Mouse (Mus musculus) small intestine, adult 2 months (tissue): Measurements from ENCODE around the gene Nlgn2. TPM values are rescaled to one million over a fixed set of nuclear protein-coding genes. Genes with fewer than 3 reads are reported as not detected.

Experiments used
- H3K27ac ChIP-seq: fragments of 200-500 bp; 2 replicates; pipeline ENCODE4 v1.5.1; 2012; ENCODE audit warnings: low read depth, low read length, control low read depth, inconsistent platforms; ENCODE audit not compliant: insufficient read depth
- H3K27me3 ChIP-seq: fragments of 200-500 bp; 2 replicates; pipeline ENCODE4 v1.6.1; 2012; ENCODE audit warnings: mild to moderate bottlenecking, moderate library complexity, low read length, inconsistent platforms; ENCODE audit not compliant: control insufficient read depth, insufficient read depth
- H3K36me3 ChIP-seq: fragments of 200-500 bp; 2 replicates; pipeline ENCODE4 v1.6.1; 2012; ENCODE audit warnings: mild to moderate bottlenecking, low read length, control low read depth, inconsistent platforms; ENCODE audit not compliant: control insufficient read depth, insufficient read depth
- H3K4me1 ChIP-seq: fragments of 200-500 bp; 2 replicates; pipeline ENCODE4 v1.6.1; 2012; ENCODE audit warnings: low read length, inconsistent platforms, mixed read lengths; ENCODE audit not compliant: control insufficient read depth, insufficient read depth, insufficient read length
- H3K4me3 ChIP-seq: fragments of 200-500 bp; 2 replicates; pipeline ENCODE4 v1.5.1; 2012; ENCODE audit warnings: low read depth, mild to moderate bottlenecking, control low read depth, inconsistent platforms, low read length, moderate library complexity
- CTCF ChIP-seq: fragments of 200-500 bp; IDR thresholded peaks from 2 replicates; pipeline ENCODE4 v1.5.1; 2012; ENCODE audit warnings: low read depth, mild to moderate bottlenecking, control low read depth, inconsistent platforms, low read length, moderate library complexity, mixed read lengths; ENCODE audit not compliant: insufficient replicate concordance, insufficient read length; ENCODE audit errors: extremely low read depth
- POLR2A ChIP-seq: fragments of 200-500 bp; IDR thresholded peaks from 2 replicates; pipeline ENCODE4 v1.6.1; 2012; ENCODE audit warnings: low read depth, mild to moderate bottlenecking, control low read depth, inconsistent platforms, low read length, moderate library complexity
- WGBS: fragments of 180-500 bp; shearing (Covaris S2); methylation state at CpG from one replicate; pipeline ENCODE4 v1.1.7; 2018; 5-methylcytosine and 5-hydroxymethylcytosine counted together
- polyA plus RNA-seq: library from polyadenylated mRNA; depleted of rRNA; stranded (reverse); fragments of >200 nt; gene quantifications from 2 replicates; pipeline ENCODE4 v1.2.3, GENCODE M21; 2012

The Nlgn2 gene
- polyA plus RNA-seq, 1 experiment = 11.1 TPM

DNA sequence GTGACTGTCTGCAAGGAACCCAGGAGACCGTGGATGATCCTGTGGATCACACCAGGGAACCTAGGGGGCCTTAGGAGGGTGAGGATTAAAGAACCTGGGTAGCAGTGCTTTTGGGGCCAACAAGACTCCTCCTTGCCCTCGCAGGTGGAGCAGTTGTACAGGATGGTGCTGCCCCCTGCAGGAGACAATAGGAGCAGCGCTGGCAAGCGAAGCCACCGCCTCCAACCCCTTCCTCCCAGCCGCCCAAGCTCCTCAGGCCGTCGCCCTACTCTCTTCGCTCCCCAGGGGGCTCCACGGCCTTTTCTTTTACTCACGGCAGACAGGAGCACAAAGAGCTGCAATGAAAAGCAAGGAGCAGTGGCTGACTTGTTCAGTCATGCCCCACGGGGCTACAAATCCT, 39.3 kb upstream of the Nlgn2 start:
- WGBS = 1% methylated on average over 12 of the region's 12 CpGs

DNA sequence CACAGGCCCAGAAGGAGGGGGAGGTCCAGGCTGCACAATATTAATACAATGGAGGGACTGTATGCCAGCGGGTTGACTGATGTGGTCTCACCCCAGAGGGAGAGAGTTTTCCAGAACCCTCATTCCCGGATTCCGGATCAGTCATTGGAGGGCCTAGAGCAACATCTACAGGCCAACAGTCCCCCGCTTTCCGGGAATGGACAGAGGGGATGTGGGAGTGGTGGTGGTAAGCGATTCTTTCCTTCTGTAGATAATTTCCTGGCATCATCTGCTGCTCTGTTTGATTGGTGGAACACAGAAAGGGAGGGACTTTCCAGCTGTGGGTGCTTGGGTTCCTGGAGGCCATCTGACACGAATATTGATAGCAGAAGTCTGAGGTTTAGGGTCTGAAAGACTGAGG, 38.6 kb upstream of the Nlgn2 start:
- Histone ChIP-seq H3K4me3 (no peak overlapping the region), H3K36me3 (no peaks in the 10 kb centered on the region), H3K27me3 (no peaks in the 10 kb centered on the region), H3K4me1 (peaks cover 5% of the 10 kb centered on the region), H3K27ac (peak overlapping the region; percentile 17; the same call in 1 of the 2 replicates)
- TF ChIP-seq POLR2A = no peak
- no peak for TF ChIP-seq CTCF
- 41% methylated on average over 7 of the region's 7 CpGs for WGBS

More for the DNA sequence above, 39.3 kb upstream of the Nlgn2 start:
- Histone ChIP-seq H3K36me3 (no peaks in the 10 kb centered on the region), H3K27ac (peak overlapping the region; percentile 17; the same call in 1 of the 2 replicates), H3K4me3 (no peak overlapping the region), H3K4me1 (peaks cover 11% of the 10 kb centered on the region), H3K27me3 (no peaks in the 10 kb centered on the region)
- TF ChIP-seq CTCF (peak; percentile 90), POLR2A (no peak)

GRCm38 (mm10) chr11:69872451-69872850, 34.9 kb upstream of the Nlgn2 start:
- Histone ChIP-seq H3K27me3 (no peaks in the 10 kb centered on the region; the same call in 1 of the 2 replicates), H3K4me3 (no peak overlapping the region), H3K27ac (no peak overlapping the region), H3K4me1 (peaks cover 4% of the 10 kb centered on the region; the same call in 1 of the 2 replicates), H3K36me3 (no peaks in the 10 kb centered on the region)
- no peak for TF ChIP-seq POLR2A
- no peak for TF ChIP-seq CTCF
- 89% methylated on average over 4 of the region's 4 CpGs for WGBS

- 91% methylated on average over 7 of the region's 7 CpGs for WGBS
- TF ChIP-seq CTCF (no peak), POLR2A (no peak)
Observed at GRCm38 (mm10) chr11:69871822-69872221, 34.2 kb upstream of the Nlgn2 start.

DNA sequence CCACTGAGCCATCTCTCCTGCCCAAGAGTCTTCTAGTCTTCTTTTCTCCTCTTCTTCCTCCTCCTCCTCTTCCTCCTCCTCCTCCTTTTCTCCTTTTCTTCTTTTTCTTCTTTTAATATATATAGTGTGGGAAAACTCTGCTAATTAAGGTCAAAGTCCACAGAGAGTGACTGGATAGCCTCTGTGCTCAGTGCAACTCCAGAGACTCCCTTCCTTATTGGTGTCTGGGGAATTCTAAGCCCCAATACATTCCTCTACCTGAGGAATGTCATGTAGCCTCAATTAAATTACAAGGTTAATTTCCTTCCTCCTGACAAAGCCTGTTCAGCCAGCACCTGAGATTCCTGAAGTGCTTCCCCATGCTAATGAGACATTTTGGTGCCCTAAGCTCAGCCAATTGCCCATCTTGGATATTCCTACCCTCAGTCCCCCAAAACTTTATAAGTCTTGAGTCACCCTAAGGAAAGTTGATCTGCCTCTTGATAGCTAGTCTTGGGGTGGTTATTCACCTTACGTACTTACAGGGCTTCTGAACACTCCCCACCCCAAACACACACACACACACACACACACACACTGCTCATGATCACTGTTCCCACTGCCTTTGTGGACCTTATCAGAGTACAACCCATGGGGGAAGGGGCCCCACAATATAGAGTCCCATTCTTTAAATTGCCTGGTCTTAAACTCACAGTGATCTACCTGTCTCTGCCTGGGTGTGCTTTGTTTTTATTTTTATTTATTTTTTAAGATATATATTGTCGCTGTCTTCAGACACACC, 32.9 kb upstream of the Nlgn2 start:
- TF ChIP-seq CTCF = no peak
- TF ChIP-seq POLR2A = no peak
- no peak overlapping the region for H3K4me3 ChIP-seq
- no peak overlapping the region for H3K27ac ChIP-seq
- H3K36me3 ChIP-seq = no peaks in the 10 kb centered on the region
- 68% methylated on average over 2 of the region's 2 CpGs for WGBS
- H3K4me1 ChIP-seq = peaks cover 4% of the 10 kb centered on the region
- H3K27me3 ChIP-seq = no peaks in the 10 kb centered on the region; the same call in 1 of the 2 replicates

More at GRCm38 (mm10) chr11:69871822-69872221, 34.2 kb upstream of the Nlgn2 start:
- H3K4me3 ChIP-seq = no peak overlapping the region
- peaks cover 4% of the 10 kb centered on the region for H3K4me1 ChIP-seq
- H3K27ac ChIP-seq = no peak overlapping the region
- H3K36me3 ChIP-seq = no peaks in the 10 kb centered on the region
- H3K27me3 ChIP-seq = no peaks in the 10 kb centered on the region; the same call in 1 of the 2 replicates

- no peak for TF ChIP-seq CTCF
- no peak for TF ChIP-seq POLR2A
- no peaks in the 10 kb centered on the region; the same call in 1 of the 2 replicates for H3K27me3 ChIP-seq
- no peak overlapping the region for H3K4me3 ChIP-seq
- H3K36me3 ChIP-seq = no peaks in the 10 kb centered on the region
- no peak overlapping the region for H3K27ac ChIP-seq
- H3K4me1 ChIP-seq = peaks cover 4% of the 10 kb centered on the region
- WGBS = 28% methylated on average over 9 of the region's 9 CpGs
Observed at GRCm38 (mm10) chr11:69867335-69867734, 29.8 kb upstream of the Nlgn2 start.

DNA sequence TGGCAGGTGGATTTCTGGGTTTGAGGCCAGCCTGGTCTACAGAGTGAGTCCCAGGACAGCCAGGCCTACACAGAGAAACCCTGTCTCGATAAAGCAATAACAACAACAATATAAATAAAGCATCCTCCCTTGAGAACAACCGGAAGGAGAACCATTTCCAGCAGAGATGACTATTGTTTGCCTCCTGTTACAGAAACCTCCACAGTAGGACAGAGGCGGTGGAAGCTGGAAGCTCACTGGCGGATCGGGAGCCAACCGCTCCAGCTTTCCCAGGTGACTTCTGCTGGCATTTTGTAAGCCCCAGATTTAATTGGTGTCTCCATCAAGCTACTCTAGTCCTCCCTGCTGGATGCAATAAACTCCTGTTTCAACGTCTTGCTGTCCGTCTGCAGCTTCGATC, 28.0 kb upstream of the Nlgn2 start:
- 90% methylated on average over 9 of the region's 9 CpGs for WGBS

More for the DNA sequence above, 28.0 kb upstream of the Nlgn2 start:
- Histone ChIP-seq H3K36me3 (no peaks in the 10 kb centered on the region), H3K27ac (no peak overlapping the region), H3K4me1 (peaks cover 4% of the 10 kb centered on the region), H3K27me3 (no peaks in the 10 kb centered on the region; the same call in 1 of the 2 replicates), H3K4me3 (no peak overlapping the region)
- TF ChIP-seq POLR2A (no peak), CTCF (no peak)
